Mouse (Mus musculus) cerebellum, postnatal 4 days (tissue): ENCODE measurements around the gene Teddm1a.

Source experiments
- DNase-seq, 2 experiments: peaks; one replicate each; pipeline ENCODE4 v3.0.0; 2022; ENCODE audit warnings: low spot score in 2 of 2, mixed read lengths in 1 of 2

Gene Teddm1a

GRCm38 (mm10) chr1:153904236-153904635 lies 12.7 kb downstream of the Teddm1a start:
- no peak for DNase-seq

- DNase-seq: no peak
Observed at GRCm38 (mm10) chr1:153905884-153906283, 14.3 kb downstream of the Teddm1a start.

GRCm38 (mm10) chr1:153908208-153908607 lies 16.7 kb downstream of the Teddm1a start:
- DNase-seq: no peak

GRCm38 (mm10) chr1:153908741-153909140 lies 17.2 kb downstream of the Teddm1a start:
- DNase-seq: no peak

GRCm38 (mm10) chr1:153909213-153909962 lies 17.8 kb downstream of the Teddm1a start:
- DNase-seq: no peak

- DNase-seq: no peak
Observed at GRCm38 (mm10) chr1:153909963-153910291, 18.4 kb downstream of the Teddm1a start.

- no peak for DNase-seq
Observed at GRCm38 (mm10) chr1:153910423-153910822, 18.9 kb downstream of the Teddm1a start.

GRCm38 (mm10) chr1:153911276-153911795 lies 19.8 kb downstream of the Teddm1a start:
- no peak for DNase-seq

GRCm38 (mm10) chr1:153913869-153914268 lies 22.3 kb downstream of the Teddm1a start:
- DNase-seq: no peak

GRCm38 (mm10) chr1:153918521-153919206 lies 27.1 kb downstream of the Teddm1a start:
- no peak for DNase-seq

- DNase-seq: no peak
Observed at GRCm38 (mm10) chr1:153921642-153922041, 30.1 kb downstream of the Teddm1a start.

- no peak for DNase-seq
Observed at GRCm38 (mm10) chr1:153922571-153923021, 31.1 kb downstream of the Teddm1a start.

- no peak for DNase-seq
Observed at GRCm38 (mm10) chr1:153924395-153925385, 33.1 kb downstream of the Teddm1a start.

- no peak for DNase-seq
Observed at GRCm38 (mm10) chr1:153930431-153930830, 38.9 kb downstream of the Teddm1a start.

- no peak for DNase-seq
Observed at GRCm38 (mm10) chr1:153933772-153934171, 42.2 kb downstream of the Teddm1a start.

- DNase-seq: no peak
Observed at GRCm38 (mm10) chr1:153935844-153936380, 44.4 kb downstream of the Teddm1a start.

- no peak for DNase-seq
Observed at GRCm38 (mm10) chr1:153937025-153937424, 45.5 kb downstream of the Teddm1a start.

GRCm38 (mm10) chr1:153940986-153941385 lies 49.4 kb downstream of the Teddm1a start:
- DNase-seq: no peak
